Mouse (Mus musculus) spleen, adult 2 months (tissue): Measurements from ENCODE around the gene Vti1a. TPM values are rescaled to one million over a fixed set of nuclear protein-coding genes. Genes with fewer than 3 reads are reported as not detected.

Source experiments
- DNase-seq, 2 experiments: peaks; one replicate each; pipeline versions ENCODE4 v3.0.0 to v3.0.0-alpha.2; 2012 to 2021; ENCODE audit warnings: low spot score in 2 of 2, low read depth in 1 of 2
- H3K27ac ChIP-seq: fragments of 200-500 bp; 2 replicates; pipeline ENCODE4 v1.5.1; 2012; ENCODE audit warnings: low read length, inconsistent platforms; ENCODE audit not compliant: insufficient read depth
- H3K27me3 ChIP-seq: fragments of 200-500 bp; 2 replicates; pipeline ENCODE4 v1.6.1; 2012; ENCODE audit warnings: mild to moderate bottlenecking, moderate library complexity, low read length, inconsistent platforms; ENCODE audit not compliant: control insufficient read depth, insufficient read depth
- H3K36me3 ChIP-seq: fragments of 200-500 bp; 2 replicates; pipeline ENCODE4 v1.6.1; 2012; ENCODE audit warnings: mild to moderate bottlenecking, low read length, inconsistent platforms; ENCODE audit not compliant: control insufficient read depth, insufficient read depth
- H3K4me1 ChIP-seq: fragments of 200-500 bp; 2 replicates; pipeline ENCODE4 v1.6.1; 2011; ENCODE audit warnings: inconsistent platforms; ENCODE audit not compliant: control insufficient read depth, insufficient read depth, insufficient read length
- H3K4me3 ChIP-seq: fragments of 200-500 bp; 2 replicates; pipeline ENCODE4 v1.5.1; 2011; ENCODE audit warnings: mild to moderate bottlenecking, inconsistent platforms; ENCODE audit not compliant: insufficient read depth, insufficient read length; ENCODE audit errors: extremely low read depth
- CTCF ChIP-seq: fragments of 200-500 bp; IDR thresholded peaks from 2 replicates; pipeline ENCODE4 v1.5.1; 2011; ENCODE audit warnings: mild to moderate bottlenecking, inconsistent platforms; ENCODE audit not compliant: insufficient read depth, insufficient read length, insufficient replicate concordance; ENCODE audit errors: extremely low read depth
- POLR2A ChIP-seq: fragments of 200-500 bp; IDR thresholded peaks from 2 replicates; pipeline ENCODE4 v1.6.1; 2011; ENCODE audit warnings: low read depth, low read length, inconsistent platforms
- WGBS: fragments of 180-500 bp; shearing (Covaris S2); methylation state at CpG from one replicate; pipeline ENCODE4 v1.1.7; 2018; 5-methylcytosine and 5-hydroxymethylcytosine counted together
- polyA plus RNA-seq: library from polyadenylated mRNA; depleted of rRNA; stranded (reverse); fragments of >200 nt; gene quantifications from 2 replicates; pipeline ENCODE4 v1.2.3, GENCODE M21; 2012

The Vti1a gene
- polyA plus RNA-seq, 1 experiment = 7.0 TPM

- TF ChIP-seq CTCF = no peak
- no peak for TF ChIP-seq POLR2A
- H3K4me1 ChIP-seq = no peaks in the 10 kb centered on the region
- no peak overlapping the region for H3K27ac ChIP-seq
- no peaks in the 10 kb centered on the region for H3K36me3 ChIP-seq
- 51% methylated on average over 4 of the region's 4 CpGs for WGBS
- H3K4me3 ChIP-seq = no peak overlapping the region
- no peak for DNase-seq
- H3K27me3 ChIP-seq = no peaks in the 10 kb centered on the region
These were observed 170.4 kb downstream of the Vti1a start for GRCm38 (mm10) chr19:55486473-55486872.

- TF ChIP-seq POLR2A = no peak
- TF ChIP-seq CTCF = no peak
- DNase-seq = no peak
- 83% methylated on average over 15 of the region's 15 CpGs for WGBS
- Histone ChIP-seq H3K4me3 (no peak overlapping the region), H3K27ac (no peak overlapping the region), H3K36me3 (no peaks in the 10 kb centered on the region), H3K4me1 (no peaks in the 10 kb centered on the region), H3K27me3 (no peaks in the 10 kb centered on the region)
These were observed 175.3 kb downstream of the Vti1a start for GRCm38 (mm10) chr19:55491126-55492076.

- no peak for DNase-seq
- peaks cover 4% of the 10 kb centered on the region for H3K36me3 ChIP-seq
- 44% methylated on average over 9 of the region's 9 CpGs for WGBS
- TF ChIP-seq POLR2A = no peak
- TF ChIP-seq CTCF = no peak
- no peaks in the 10 kb centered on the region for H3K27me3 ChIP-seq
- no peak overlapping the region for H3K27ac ChIP-seq
- no peak overlapping the region for H3K4me3 ChIP-seq
- H3K4me1 ChIP-seq = no peaks in the 10 kb centered on the region
These were observed 180.2 kb downstream of the Vti1a start for GRCm38 (mm10) chr19:55496333-55496732.

- Histone ChIP-seq H3K27ac (no peak overlapping the region), H3K27me3 (no peaks in the 10 kb centered on the region), H3K4me3 (no peak overlapping the region), H3K4me1 (no peaks in the 10 kb centered on the region), H3K36me3 (peaks cover 4% of the 10 kb centered on the region)
- TF ChIP-seq POLR2A = no peak
- no peak for TF ChIP-seq CTCF
- 94% methylated on average over 18 of the region's 18 CpGs for WGBS
- no peak for DNase-seq
These were observed 183.2 kb downstream of the Vti1a start for GRCm38 (mm10) chr19:55499179-55499863.

GRCm38 (mm10) chr19:55501985-55502384, 185.9 kb downstream of the Vti1a start:
- Histone ChIP-seq H3K27me3 (no peaks in the 10 kb centered on the region), H3K4me1 (no peaks in the 10 kb centered on the region), H3K27ac (no peak overlapping the region), H3K4me3 (no peak overlapping the region), H3K36me3 (peaks cover 6% of the 10 kb centered on the region)
- 85% methylated on average over 4 of the region's 4 CpGs for WGBS
- DNase-seq = no peak
- no peak for TF ChIP-seq POLR2A
- TF ChIP-seq CTCF = no peak

- Histone ChIP-seq H3K27me3 (no peaks in the 10 kb centered on the region), H3K27ac (no peak overlapping the region), H3K4me1 (no peaks in the 10 kb centered on the region), H3K36me3 (peaks cover 5% of the 10 kb centered on the region), H3K4me3 (no peak overlapping the region)
- no peak for DNase-seq
- TF ChIP-seq CTCF = no peak
- TF ChIP-seq POLR2A = no peak
- WGBS = 97% methylated on average over 4 of the region's 4 CpGs
These were observed 187.7 kb downstream of the Vti1a start for GRCm38 (mm10) chr19:55503771-55504170.

- Histone ChIP-seq H3K27ac (no peak overlapping the region), H3K36me3 (peaks cover 3% of the 10 kb centered on the region; the same call in 1 of the 2 replicates), H3K4me3 (no peak overlapping the region), H3K4me1 (no peaks in the 10 kb centered on the region), H3K27me3 (no peaks in the 10 kb centered on the region)
- TF ChIP-seq CTCF = no peak
- no peak for TF ChIP-seq POLR2A
- DNase-seq = no peak
- 87% methylated on average over 16 of the region's 16 CpGs for WGBS
These were observed 191.7 kb downstream of the Vti1a start for GRCm38 (mm10) chr19:55507748-55508147.
